Mouse (Mus musculus) neural tube, embryonic 15.5 days (tissue): Measurements from ENCODE around the gene Glycam1. TPM values are rescaled to one million over a fixed set of nuclear protein-coding genes. Genes with fewer than 3 reads are reported as not detected.
"Not testable (repeated sequence)": the region's sequence is repeated elsewhere in the genome, so short reads cannot be mapped to it uniquely, and the experiment has no call there.

Source experiments
- ATAC-seq: fragments of 200-750 bp; cut with Nextera tagmentation; 2 replicates; pipeline ENCODE4 v1.8.0; 2017; ENCODE audit warnings: mild to moderate bottlenecking, moderate TSS enrichment, moderate library complexity; ENCODE audit not compliant: low FRiP score
- H3K27ac ChIP-seq: fragments of 300-500 bp; sonication (generic); replicated peaks from 2 replicates; pipeline ENCODE4 v1.5.1; 2015; ENCODE audit warnings: mild to moderate bottlenecking, inconsistent platforms
- H3K27me3 ChIP-seq: fragments of 300-500 bp; sonication (generic); replicated peaks from 2 replicates; pipeline ENCODE4 v1.6.1; 2015; ENCODE audit warnings: inconsistent platforms
- H3K36me3 ChIP-seq: fragments of 300-500 bp; sonication (generic); 2 replicates; pipeline ENCODE4 v1.6.1; 2015; ENCODE audit warnings: inconsistent platforms
- H3K4me1 ChIP-seq: fragments of 300-500 bp; sonication (generic); 2 replicates; pipeline ENCODE4 v1.6.1; 2015; ENCODE audit warnings: inconsistent platforms
- H3K4me2 ChIP-seq: fragments of 300-500 bp; sonication (generic); 2 replicates; pipeline ENCODE4 v1.6.1; 2015; ENCODE audit warnings: inconsistent platforms, mild to moderate bottlenecking, moderate library complexity
- H3K4me3 ChIP-seq: fragments of 300-500 bp; sonication (generic); replicated peaks from 2 replicates; pipeline ENCODE4 v1.5.1; 2015; ENCODE audit warnings: mild to moderate bottlenecking, inconsistent platforms
- H3K9ac ChIP-seq: fragments of 300-500 bp; sonication (generic); replicated peaks from 2 replicates; pipeline ENCODE4 v1.6.1; 2015; ENCODE audit warnings: mild to moderate bottlenecking, inconsistent platforms
- H3K9me3 ChIP-seq: fragments of 300-500 bp; sonication (generic); replicated peaks from 2 replicates; pipeline ENCODE4 v1.6.1; 2016; ENCODE audit warnings: inconsistent platforms
- WGBS: fragments of 180-500 bp; shearing (Covaris S2); methylation state at CpG from one replicate; pipeline ENCODE4 v1.1.7; 2015; ENCODE audit warnings: mixed read lengths; 5-methylcytosine and 5-hydroxymethylcytosine counted together
- polyA plus RNA-seq: library from polyadenylated mRNA; unstranded; fragments of >200 nt; fragmentation: Nextera tagmentation; extraction: Ambion mirVana; gene quantifications from 2 replicates; pipeline ENCODE4 v1.2.1, GENCODE M21; 2015

The Glycam1 gene
- not detected in 2 replicates for polyA plus RNA-seq

- no peaks in the 10 kb centered on the region for H3K9me3 ChIP-seq
- H3K4me2 ChIP-seq, result no peak within 1 kb of the TSS
- no peak within 1 kb of the TSS for H3K4me3 ChIP-seq
- H3K27me3 ChIP-seq, result no peaks in the 10 kb centered on the region
- H3K36me3 ChIP-seq, result no peaks in the 10 kb centered on the region
- no peak within 1 kb of the TSS for H3K9ac ChIP-seq
- no peak within 1 kb of the TSS for H3K27ac ChIP-seq
- no peak for ATAC-seq
- no peaks in the 10 kb centered on the region for H3K4me1 ChIP-seq
Measured at GRCm38 (mm10) chr15:103564981-103565380, at the start of gene Glycam1. Glycam1 (minus strand) TSS chr15:103565081.

- H3K4me2 ChIP-seq, result no peak overlapping the region
- H3K4me3 ChIP-seq, result no peak overlapping the region
- no peaks in the 10 kb centered on the region for H3K9me3 ChIP-seq
- no peak overlapping the region for H3K27ac ChIP-seq
- WGBS, result 88% methylated on average over 1 of the region's 1 CpGs
- no peaks in the 10 kb centered on the region for H3K27me3 ChIP-seq
- no peaks in the 10 kb centered on the region for H3K36me3 ChIP-seq
- H3K4me1 ChIP-seq, result no peaks in the 10 kb centered on the region
- no peak for ATAC-seq
- no peak overlapping the region for H3K9ac ChIP-seq
Measured at GRCm38 (mm10) chr15:103604481-103604880, 39.6 kb upstream of the Glycam1 start.

DNA sequence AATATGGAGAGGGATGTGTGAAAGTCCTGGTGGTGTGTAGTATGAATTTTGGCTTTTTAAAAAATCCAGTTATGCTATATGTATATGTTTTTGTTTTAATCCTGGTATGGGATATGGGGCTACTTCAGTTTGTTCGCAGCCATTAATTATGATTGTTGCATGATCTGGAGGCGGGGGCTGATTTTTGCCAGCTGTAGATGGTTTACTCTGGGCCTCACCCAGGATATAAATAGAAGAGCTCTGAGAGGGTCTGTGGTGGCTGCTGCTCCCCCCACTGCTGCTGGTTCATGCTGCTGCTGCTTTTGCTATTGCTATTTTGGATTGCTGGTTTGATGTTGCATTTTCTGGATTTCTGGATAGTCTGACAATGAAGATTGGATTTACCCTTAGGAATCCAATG is 25.9 kb upstream of the Glycam1 start:
- no peaks in the 10 kb centered on the region for H3K4me1 ChIP-seq
- H3K27ac ChIP-seq, result no peak overlapping the region
- H3K27me3 ChIP-seq, result no peaks in the 10 kb centered on the region
- H3K9ac ChIP-seq, result no peak overlapping the region
- no peak for ATAC-seq
- H3K9me3 ChIP-seq, result no peaks in the 10 kb centered on the region
- WGBS, result 89% methylated on average over 2 of the region's 2 CpGs
- no peaks in the 10 kb centered on the region for H3K36me3 ChIP-seq
- H3K4me2 ChIP-seq, result no peak overlapping the region
- no peak overlapping the region for H3K4me3 ChIP-seq

GRCm38 (mm10) chr15:103587752-103588151 is 22.9 kb upstream of the Glycam1 start:
- H3K27ac ChIP-seq, H3K27me3 ChIP-seq, H3K4me2 ChIP-seq, H3K4me1 ChIP-seq, H3K36me3 ChIP-seq, H3K4me3 ChIP-seq, ATAC-seq, H3K9me3 ChIP-seq, H3K9ac ChIP-seq: not testable (repeated sequence)
- 88% methylated on average over 4 of the region's 4 CpGs for WGBS

- H3K4me3 ChIP-seq, result no peak overlapping the region
- H3K27me3 ChIP-seq, result no peaks in the 10 kb centered on the region
- H3K9me3 ChIP-seq, result no peaks in the 10 kb centered on the region
- ATAC-seq, result no peak
- no peaks in the 10 kb centered on the region for H3K36me3 ChIP-seq
- 82% methylated on average over 2 of the region's 2 CpGs for WGBS
- H3K9ac ChIP-seq, result no peak overlapping the region
- H3K4me2 ChIP-seq, result no peak overlapping the region
- H3K4me1 ChIP-seq, result no peaks in the 10 kb centered on the region
- no peak overlapping the region for H3K27ac ChIP-seq
Measured at GRCm38 (mm10) chr15:103585876-103586275, 21.0 kb upstream of the Glycam1 start.

- H3K4me3 ChIP-seq, result no peak overlapping the region
- H3K9me3 ChIP-seq, result no peaks in the 10 kb centered on the region
- no peak overlapping the region for H3K4me2 ChIP-seq
- H3K36me3 ChIP-seq, result no peaks in the 10 kb centered on the region
- 49% methylated on average over 3 of the region's 3 CpGs for WGBS
- 0 out of 2 replicates have a peak, but pooled peaks cover 3% of the 10 kb centered on the region for H3K4me1 ChIP-seq
- ATAC-seq, result peak; percentile 38; the same call in 1 of the 2 replicates
- H3K27me3 ChIP-seq, result no peaks in the 10 kb centered on the region
- H3K9ac ChIP-seq, result no peak overlapping the region
- H3K27ac ChIP-seq, result no peak overlapping the region
Measured at GRCm38 (mm10) chr15:103552096-103552690, 12.7 kb downstream of the Glycam1 start.

- Histone ChIP-seq H3K4me3 (no peak overlapping the region), H3K27ac (no peak overlapping the region)
Measured at GRCm38 (mm10) chr15:103551053-103551452, 13.8 kb downstream of the Glycam1 start.

DNA sequence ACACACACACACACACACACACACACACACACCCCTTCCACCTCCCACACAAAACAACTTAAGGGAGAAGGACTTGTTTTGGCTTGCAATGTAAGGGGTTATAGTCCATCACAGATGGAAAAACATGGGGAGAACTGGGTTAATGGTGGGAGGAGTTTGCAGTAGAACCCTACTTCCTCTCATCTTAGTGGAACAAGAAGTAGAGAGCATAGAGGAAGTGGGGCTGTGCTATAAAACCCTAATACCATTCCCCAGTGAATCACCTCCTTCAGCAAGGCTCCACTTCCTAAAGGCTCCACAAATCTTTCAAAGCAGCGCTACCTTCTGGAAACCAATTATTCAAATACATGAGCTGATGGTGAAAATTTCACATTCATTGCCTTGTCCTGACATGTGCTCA is 15.4 kb downstream of the Glycam1 start:
- 0 out of 2 replicates have a peak, but pooled peaks cover 3% of the 10 kb centered on the region for H3K4me1 ChIP-seq
- no peak overlapping the region for H3K9ac ChIP-seq
- no peaks in the 10 kb centered on the region for H3K36me3 ChIP-seq
- H3K27ac ChIP-seq, result no peak overlapping the region
- 94% methylated on average over 1 of the region's 1 CpGs for WGBS
- no peak overlapping the region for H3K4me2 ChIP-seq
- no peaks in the 10 kb centered on the region for H3K27me3 ChIP-seq
- ATAC-seq, result no peak
- no peak overlapping the region for H3K4me3 ChIP-seq
- no peaks in the 10 kb centered on the region for H3K9me3 ChIP-seq

More at GRCm38 (mm10) chr15:103551053-103551452, 13.8 kb downstream of the Glycam1 start:
- no peak overlapping the region for H3K9ac ChIP-seq
- H3K27me3 ChIP-seq, result no peaks in the 10 kb centered on the region
- H3K4me1 ChIP-seq, result 0 out of 2 replicates have a peak, but pooled peaks cover 3% of the 10 kb centered on the region
- no peak overlapping the region for H3K4me2 ChIP-seq
- no peaks in the 10 kb centered on the region for H3K9me3 ChIP-seq
- ATAC-seq, result no peak
- 12% methylated on average over 1 of the region's 1 CpGs for WGBS
- no peaks in the 10 kb centered on the region for H3K36me3 ChIP-seq

DNA sequence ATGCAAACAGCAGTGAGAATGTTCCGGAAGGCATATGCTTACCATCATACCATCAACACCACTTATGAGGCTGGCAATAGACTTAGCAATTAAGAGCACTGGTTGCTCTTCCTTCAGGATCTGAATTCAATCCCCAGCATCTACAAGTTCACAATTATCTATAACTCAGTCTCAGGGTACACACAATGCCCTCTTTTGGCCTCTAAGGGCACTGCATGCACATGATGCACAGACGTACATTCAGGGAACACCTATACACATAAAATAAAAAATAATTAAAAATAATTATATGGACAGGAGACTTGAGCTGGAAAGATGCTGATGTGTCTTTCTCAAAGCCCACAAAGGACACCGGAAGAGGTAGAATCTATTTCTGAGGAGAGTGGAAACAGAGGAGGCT is 16.9 kb downstream of the Glycam1 start:
- Histone ChIP-seq H3K36me3 (no peaks in the 10 kb centered on the region), H3K9me3 (no peaks in the 10 kb centered on the region), H3K4me1 (0 out of 2 replicates have a peak, but pooled peaks cover 3% of the 10 kb centered on the region), H3K27me3 (no peaks in the 10 kb centered on the region), H3K9ac (no peak overlapping the region), H3K27ac (no peak overlapping the region), H3K4me3 (no peak overlapping the region), H3K4me2 (no peak overlapping the region)
- WGBS, result 93% methylated on average over 3 of the region's 3 CpGs
- ATAC-seq, result no peak

- no peak overlapping the region for H3K9ac ChIP-seq
- 0 out of 2 replicates have a peak, but pooled peaks cover 5% of the 10 kb centered on the region for H3K27me3 ChIP-seq
- H3K4me3 ChIP-seq, result no peak overlapping the region
- H3K4me1 ChIP-seq, result peaks cover 9% of the 10 kb centered on the region
- H3K36me3 ChIP-seq, result no peaks in the 10 kb centered on the region
- no peak overlapping the region for H3K27ac ChIP-seq
- no peak overlapping the region for H3K4me2 ChIP-seq
- no peak for ATAC-seq
- no peaks in the 10 kb centered on the region for H3K9me3 ChIP-seq
Measured at GRCm38 (mm10) chr15:103542526-103542925, 22.4 kb downstream of the Glycam1 start.

DNA sequence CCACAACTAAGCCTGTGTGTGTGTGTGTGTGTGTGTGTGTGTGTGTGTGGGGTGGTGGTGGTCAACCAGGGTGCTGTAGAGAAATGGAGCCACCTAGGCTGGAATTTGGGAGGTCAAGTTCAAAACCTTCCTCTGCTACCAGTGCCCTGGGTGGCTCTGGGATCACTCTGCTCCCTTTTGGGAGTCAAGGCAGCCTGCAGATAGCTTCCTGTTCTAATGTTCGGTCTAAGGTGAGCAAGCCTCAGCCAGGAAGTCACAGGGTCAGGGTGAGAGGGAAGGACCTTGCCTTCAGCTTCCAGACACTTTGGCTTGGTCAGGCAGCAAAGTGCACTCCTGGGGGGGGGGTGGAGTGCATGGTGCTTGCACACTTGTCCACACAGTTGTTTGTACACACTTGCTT is 24.2 kb downstream of the Glycam1 start:
- Histone ChIP-seq H3K27ac (no peak overlapping the region), H3K9ac (no peak overlapping the region), H3K36me3 (no peaks in the 10 kb centered on the region), H3K9me3 (no peaks in the 10 kb centered on the region), H3K27me3 (0 out of 2 replicates have a peak, but pooled peaks cover 5% of the 10 kb centered on the region), H3K4me1 (peaks cover 19% of the 10 kb centered on the region), H3K4me3 (no peak overlapping the region), H3K4me2 (no peak overlapping the region)
- WGBS, result 85% methylated on average over 1 of the region's 1 CpGs
- no peak for ATAC-seq

GRCm38 (mm10) chr15:103539259-103539658 is 25.6 kb downstream of the Glycam1 start:
- H3K4me2 ChIP-seq, result no peak overlapping the region
- WGBS, result 40% methylated on average over 2 of the region's 2 CpGs

More at GRCm38 (mm10) chr15:103539259-103539658, 25.6 kb downstream of the Glycam1 start:
- Histone ChIP-seq H3K4me3 (no peak overlapping the region), H3K9me3 (no peaks in the 10 kb centered on the region), H3K36me3 (no peaks in the 10 kb centered on the region), H3K4me1 (peaks cover 25% of the 10 kb centered on the region), H3K27me3 (0 out of 2 replicates have a peak, but pooled peaks cover 5% of the 10 kb centered on the region), H3K27ac (no peak overlapping the region), H3K9ac (no peak overlapping the region)
- ATAC-seq, result no peak
